Mouse (Mus musculus): ENCODE results near the gene Gm9048.
"Not testable (repeated sequence)": the region's sequence is repeated elsewhere in the genome, so short reads cannot be mapped to it uniquely, and the experiment has no call there.

Gm9048 gene

GRCm38 (mm10) chr10:118348579-118348978 is at the start of gene Gm9048:
Gm9048 (minus strand) TSS chr10:118348679.
- DNase-seq (ENCODE audit: low spot score) = not testable (repeated sequence)

- DNase-seq (ENCODE audit: low spot score) = peak; percentile 83
These were observed 22.0 kb upstream of the Gm9048 start for GRCm38 (mm10) chr10:118370443-118370842.

DNA sequence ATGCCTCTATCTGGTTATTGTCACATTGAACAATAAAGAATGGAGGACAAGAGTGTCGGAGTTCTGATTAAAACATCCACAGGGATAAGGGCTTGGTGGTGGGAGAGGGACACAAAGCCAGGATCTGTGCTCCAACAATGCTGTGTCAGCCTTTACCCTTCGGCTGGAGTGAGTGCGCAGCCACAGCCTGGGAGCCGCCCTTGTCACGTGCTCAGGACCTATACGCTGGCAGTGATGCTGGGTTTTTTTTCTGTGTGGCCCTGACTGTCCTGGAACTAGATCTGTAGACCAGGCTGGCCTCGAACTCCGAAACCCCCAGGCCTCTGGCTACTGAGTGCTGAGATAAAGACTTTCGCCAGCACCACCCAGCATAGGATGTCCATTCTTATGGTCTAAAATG is 21.0 kb upstream of the Gm9048 start:
- DNase-seq (ENCODE audit: low spot score) = no peak

GRCm38 (mm10) chr10:118354005-118354404 is 5.5 kb upstream of the Gm9048 start, which contains the start of gene Gm9049:
Gm9049 (minus strand) TSS chr10:118354105.
- not testable (repeated sequence) for DNase-seq (ENCODE audit: low spot score)

GRCm38 (mm10) chr10:118343155-118343554 is 5.3 kb downstream of the Gm9048 start, which contains the start of gene Gm9046:
Gm9046 (minus strand) TSS chr10:118343255.
- not testable (repeated sequence) for DNase-seq (ENCODE audit: low spot score)

DNA sequence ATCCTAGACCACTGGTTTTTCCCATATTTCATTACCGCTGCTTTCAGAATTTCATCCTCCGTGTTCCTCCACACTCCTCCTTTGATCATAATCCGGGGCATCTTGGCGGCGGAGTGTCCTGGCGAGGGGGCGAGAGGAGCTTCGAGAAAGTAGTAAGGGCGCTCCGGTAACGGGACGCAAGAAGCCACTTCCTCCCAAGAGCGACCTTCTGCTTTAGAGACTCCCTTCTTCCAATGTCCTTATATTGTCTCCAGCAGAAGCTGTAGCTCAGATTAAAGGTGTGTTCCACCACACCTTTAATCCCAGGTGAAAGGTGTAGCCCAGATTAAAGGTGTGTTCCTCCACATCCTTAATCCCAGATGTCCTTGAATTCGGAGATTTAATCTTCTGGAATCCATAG is 10.7 kb downstream of the Gm9048 start, which contains the start of gene Gm9045:
Gm9045 (minus strand) TSS at position 101 of the 400 bp plus-strand sequence.
- not testable (repeated sequence) for DNase-seq (ENCODE audit: low spot score)

DNA sequence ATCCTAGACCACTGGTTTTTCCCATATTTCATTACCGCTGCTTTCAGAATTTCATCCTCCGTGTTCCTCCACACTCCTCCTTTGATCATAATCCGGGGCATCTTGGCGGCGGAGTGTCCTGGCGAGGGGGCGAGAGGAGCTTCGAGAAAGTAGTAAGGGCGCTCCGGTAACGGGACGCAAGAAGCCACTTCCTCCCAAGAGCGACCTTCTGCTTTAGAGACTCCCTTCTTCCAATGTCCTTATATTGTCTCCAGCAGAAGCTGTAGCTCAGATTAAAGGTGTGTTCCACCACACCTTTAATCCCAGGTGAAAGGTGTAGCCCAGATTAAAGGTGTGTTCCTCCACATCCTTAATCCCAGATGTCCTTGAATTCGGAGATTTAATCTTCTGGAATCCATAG is 16.2 kb downstream of the Gm9048 start, which contains the start of gene Gm9044:
Gm9044 (minus strand) TSS at position 101 of the 400 bp plus-strand sequence.
- DNase-seq (ENCODE audit: low spot score) = not testable (repeated sequence)

GRCm38 (mm10) chr10:118326869-118327268 is 21.6 kb downstream of the Gm9048 start, which contains the start of gene Gm9040:
Gm9040 (minus strand) TSS chr10:118326969.
- DNase-seq (ENCODE audit: low spot score) = not testable (repeated sequence)

DNA sequence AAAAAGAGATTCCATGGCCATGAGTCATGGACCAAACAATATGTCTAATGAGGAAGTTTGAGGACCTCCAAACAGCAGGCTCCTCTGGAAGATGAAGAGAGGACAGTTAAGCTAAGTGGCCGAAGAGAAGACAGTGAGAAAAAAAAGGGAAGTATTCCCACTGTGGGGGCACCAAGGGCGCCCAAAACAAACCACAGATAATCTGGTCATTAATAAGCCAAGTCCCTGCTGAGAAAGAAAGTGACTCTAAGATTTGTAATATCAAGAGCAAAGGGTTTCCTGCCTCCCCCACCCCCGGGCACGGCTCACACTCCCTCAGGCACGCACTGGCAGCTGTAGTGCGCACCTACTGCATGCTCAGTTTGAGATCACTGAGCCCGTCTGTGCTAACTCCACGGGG is 29.5 kb downstream of the Gm9048 start:
- DNase-seq (ENCODE audit: low spot score) = no peak

DNA sequence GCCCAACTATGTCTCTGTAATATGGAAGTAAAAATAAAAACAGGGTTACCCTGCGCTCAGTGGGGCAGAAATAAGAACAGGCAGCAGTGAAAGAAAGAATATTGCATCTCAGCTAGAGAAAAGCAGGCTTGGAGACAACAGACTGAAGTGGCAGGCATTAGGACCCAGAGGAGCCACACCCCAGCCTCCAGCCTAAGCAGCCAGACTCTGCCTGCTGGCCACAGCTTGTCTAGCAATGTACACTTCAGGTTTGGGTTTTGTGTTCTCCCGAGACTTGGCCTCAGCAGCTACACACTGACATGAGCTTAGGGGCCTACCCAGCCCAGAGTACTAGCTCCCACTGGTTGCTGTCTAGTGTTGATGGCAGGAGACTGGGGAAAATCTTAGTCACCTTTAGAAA is 46.3 kb downstream of the Gm9048 start:
- DNase-seq (ENCODE audit: low spot score) = not testable (repeated sequence)
